Mouse (Mus musculus): ENCODE measurements around the gene Prim2. TPM values are rescaled to one million over a fixed set of nuclear protein-coding genes. Genes with fewer than 3 reads are reported as not detected.
"Not testable (repeated sequence)": the region's sequence is repeated elsewhere in the genome, so short reads cannot be mapped to it uniquely, and the experiment has no call there.

The Prim2 gene
- total RNA-seq, 1 experiment from 2014 or later = 17.7 TPM

- no peak for ATAC-seq (replicated peaks; ENCODE audit: insufficient number of reproducible peaks, low FRiP score, low TSS enrichment, poor library complexity, severe bottlenecking)
Measured at GRCm38 (mm10) chr1:33620091-33620788, 49.4 kb downstream of the Prim2 start.

GRCm38 (mm10) chr1:33616642-33617041 lies 53.0 kb downstream of the Prim2 start:
- ATAC-seq (replicated peaks; ENCODE audit: insufficient number of reproducible peaks, low FRiP score, low TSS enrichment, poor library complexity, severe bottlenecking) = not testable (repeated sequence)

- ATAC-seq (replicated peaks; ENCODE audit: insufficient number of reproducible peaks, low FRiP score, low TSS enrichment, poor library complexity, severe bottlenecking) = no peak
Measured at GRCm38 (mm10) chr1:33612100-33612499, 57.5 kb downstream of the Prim2 start.

GRCm38 (mm10) chr1:33610026-33610721 lies 59.4 kb downstream of the Prim2 start:
- no peak for ATAC-seq (replicated peaks; ENCODE audit: insufficient number of reproducible peaks, low FRiP score, low TSS enrichment, poor library complexity, severe bottlenecking)

- no peak for ATAC-seq (replicated peaks; ENCODE audit: insufficient number of reproducible peaks, low FRiP score, low TSS enrichment, poor library complexity, severe bottlenecking)
Measured at GRCm38 (mm10) chr1:33608133-33608532, 61.5 kb downstream of the Prim2 start.

GRCm38 (mm10) chr1:33604087-33604699 lies 65.4 kb downstream of the Prim2 start:
- ATAC-seq (replicated peaks; ENCODE audit: insufficient number of reproducible peaks, low FRiP score, low TSS enrichment, poor library complexity, severe bottlenecking) = no peak

GRCm38 (mm10) chr1:33599698-33600097 lies 69.9 kb downstream of the Prim2 start:
- no peak for ATAC-seq (replicated peaks; ENCODE audit: insufficient number of reproducible peaks, low FRiP score, low TSS enrichment, poor library complexity, severe bottlenecking)

- ATAC-seq (replicated peaks; ENCODE audit: insufficient number of reproducible peaks, low FRiP score, low TSS enrichment, poor library complexity, severe bottlenecking) = no peak
Measured at GRCm38 (mm10) chr1:33599019-33599667, 70.5 kb downstream of the Prim2 start.

- no peak for ATAC-seq (replicated peaks; ENCODE audit: insufficient number of reproducible peaks, low FRiP score, low TSS enrichment, poor library complexity, severe bottlenecking)
Measured at GRCm38 (mm10) chr1:33597043-33597442, 72.6 kb downstream of the Prim2 start.

GRCm38 (mm10) chr1:33595936-33596335 lies 73.7 kb downstream of the Prim2 start:
- ATAC-seq (replicated peaks; ENCODE audit: insufficient number of reproducible peaks, low FRiP score, low TSS enrichment, poor library complexity, severe bottlenecking) = no peak

GRCm38 (mm10) chr1:33594966-33595365 lies 74.6 kb downstream of the Prim2 start:
- ATAC-seq (replicated peaks; ENCODE audit: insufficient number of reproducible peaks, low FRiP score, low TSS enrichment, poor library complexity, severe bottlenecking) = no peak

- ATAC-seq (replicated peaks; ENCODE audit: insufficient number of reproducible peaks, low FRiP score, low TSS enrichment, poor library complexity, severe bottlenecking) = no peak
Measured at GRCm38 (mm10) chr1:33593718-33594388, 75.7 kb downstream of the Prim2 start.

- no peak for ATAC-seq (replicated peaks; ENCODE audit: insufficient number of reproducible peaks, low FRiP score, low TSS enrichment, poor library complexity, severe bottlenecking)
Measured at GRCm38 (mm10) chr1:33591997-33592608, 77.5 kb downstream of the Prim2 start.

- ATAC-seq (replicated peaks; ENCODE audit: insufficient number of reproducible peaks, low FRiP score, low TSS enrichment, poor library complexity, severe bottlenecking) = no peak
Measured at GRCm38 (mm10) chr1:33590556-33591411, 78.8 kb downstream of the Prim2 start.

GRCm38 (mm10) chr1:33589531-33589930 lies 80.1 kb downstream of the Prim2 start:
- ATAC-seq (replicated peaks; ENCODE audit: insufficient number of reproducible peaks, low FRiP score, low TSS enrichment, poor library complexity, severe bottlenecking) = no peak

GRCm38 (mm10) chr1:33588557-33588956 lies 81.0 kb downstream of the Prim2 start:
- no peak for ATAC-seq (replicated peaks; ENCODE audit: insufficient number of reproducible peaks, low FRiP score, low TSS enrichment, poor library complexity, severe bottlenecking)

GRCm38 (mm10) chr1:33584590-33584978 lies 85.0 kb downstream of the Prim2 start:
- ATAC-seq (replicated peaks; ENCODE audit: insufficient number of reproducible peaks, low FRiP score, low TSS enrichment, poor library complexity, severe bottlenecking) = no peak

Measured in monocyte, adult 5-6 weeks (primary cell).